Mouse (Mus musculus) lung, postnatal 14 days (tissue): Measurements from ENCODE around the gene Gpx4.

Experiments used
- DNase-seq: peaks from one replicate; pipeline ENCODE4 v3.0.0; 2021

Gene Gpx4

DNA sequence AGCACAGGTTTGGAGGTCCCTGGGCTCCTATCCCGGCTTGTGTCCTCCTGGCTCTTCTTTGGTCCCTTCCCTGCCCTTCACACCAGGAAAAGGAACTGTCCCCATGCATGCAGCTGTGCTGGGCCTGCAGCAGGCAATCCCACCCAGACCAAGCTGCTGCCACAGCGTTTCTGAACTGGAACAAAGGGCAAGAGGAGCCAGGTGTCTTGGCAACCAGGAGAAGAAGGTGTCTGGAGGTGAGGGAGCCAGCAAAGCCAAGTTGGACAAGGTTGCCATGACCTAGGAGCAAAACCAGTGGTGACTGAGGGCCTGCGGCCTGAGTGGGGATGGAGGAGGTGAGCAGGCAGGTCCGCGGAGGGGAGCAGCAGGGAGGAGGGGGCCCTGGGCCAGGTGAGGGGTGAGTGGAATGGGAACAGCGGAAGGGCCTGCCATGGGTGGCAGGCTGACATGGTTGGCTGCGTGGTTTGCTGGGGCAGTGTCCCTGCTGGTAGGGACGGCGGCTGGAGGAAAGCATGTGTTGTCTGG, at the start of gene Gpx4:
Gpx4 (plus strand) TSS at position 126 of the 525 bp plus-strand sequence.
- DNase-seq: no peak

DNA sequence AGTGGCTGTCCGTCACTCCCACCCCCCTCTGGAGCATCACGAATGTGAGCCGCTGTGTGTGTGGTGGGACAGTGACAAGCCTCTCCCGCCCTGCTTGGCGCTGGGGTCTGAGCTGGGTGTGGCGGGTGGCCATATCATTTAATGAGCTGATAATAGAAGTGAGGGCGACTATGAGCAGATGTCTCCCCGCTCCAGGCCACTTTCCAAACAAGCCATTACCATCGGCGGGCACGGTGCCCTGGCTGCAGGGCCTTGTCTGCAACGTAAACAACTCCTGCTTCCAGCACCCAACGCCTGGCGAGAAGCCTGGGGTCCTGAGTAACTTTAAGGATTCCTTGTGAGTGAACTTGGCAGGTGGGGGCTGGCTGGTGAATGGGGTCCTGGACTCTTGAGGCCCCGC, 49.1 kb upstream of the Gpx4 start:
- no peak for DNase-seq

DNA sequence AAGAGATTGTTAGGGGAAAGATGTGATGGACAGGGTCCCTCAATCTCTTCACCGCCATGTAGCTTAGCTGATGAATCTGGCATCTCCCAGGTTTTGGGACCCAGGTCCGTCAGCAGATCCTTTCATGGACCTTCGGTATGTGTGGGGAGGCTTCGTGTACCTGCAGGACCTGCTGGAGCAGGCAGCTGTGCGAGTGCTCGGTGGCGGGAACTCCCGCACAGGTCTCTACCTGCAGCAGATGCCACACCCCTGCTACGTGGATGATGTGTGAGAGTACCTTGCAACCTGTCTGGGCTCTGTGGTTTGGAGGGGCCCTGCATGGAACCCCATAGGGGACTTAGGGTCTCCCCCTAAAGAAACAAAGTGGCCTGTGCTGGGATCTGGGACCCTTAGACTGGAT, 45.0 kb upstream of the Gpx4 start:
- DNase-seq: no peak

DNA sequence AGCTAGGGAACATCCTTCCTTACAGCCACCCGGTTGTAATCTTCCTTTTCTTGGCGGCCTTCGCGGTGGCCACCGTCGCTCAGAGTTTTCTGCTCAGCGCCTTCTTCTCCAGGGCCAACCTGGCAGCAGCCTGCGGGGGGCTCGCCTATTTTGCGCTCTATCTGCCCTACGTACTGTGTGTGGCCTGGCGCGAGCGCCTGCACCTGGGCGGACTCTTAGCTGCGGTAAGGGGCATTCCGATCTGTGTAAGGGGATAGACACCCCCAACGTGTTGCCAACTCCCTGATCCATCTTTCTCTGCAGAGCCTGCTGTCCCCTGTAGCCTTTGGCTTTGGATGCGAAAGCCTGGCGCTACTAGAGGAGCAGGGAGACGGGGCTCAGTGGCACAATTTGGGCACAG, 44.1 kb upstream of the Gpx4 start:
- DNase-seq: no peak

DNA sequence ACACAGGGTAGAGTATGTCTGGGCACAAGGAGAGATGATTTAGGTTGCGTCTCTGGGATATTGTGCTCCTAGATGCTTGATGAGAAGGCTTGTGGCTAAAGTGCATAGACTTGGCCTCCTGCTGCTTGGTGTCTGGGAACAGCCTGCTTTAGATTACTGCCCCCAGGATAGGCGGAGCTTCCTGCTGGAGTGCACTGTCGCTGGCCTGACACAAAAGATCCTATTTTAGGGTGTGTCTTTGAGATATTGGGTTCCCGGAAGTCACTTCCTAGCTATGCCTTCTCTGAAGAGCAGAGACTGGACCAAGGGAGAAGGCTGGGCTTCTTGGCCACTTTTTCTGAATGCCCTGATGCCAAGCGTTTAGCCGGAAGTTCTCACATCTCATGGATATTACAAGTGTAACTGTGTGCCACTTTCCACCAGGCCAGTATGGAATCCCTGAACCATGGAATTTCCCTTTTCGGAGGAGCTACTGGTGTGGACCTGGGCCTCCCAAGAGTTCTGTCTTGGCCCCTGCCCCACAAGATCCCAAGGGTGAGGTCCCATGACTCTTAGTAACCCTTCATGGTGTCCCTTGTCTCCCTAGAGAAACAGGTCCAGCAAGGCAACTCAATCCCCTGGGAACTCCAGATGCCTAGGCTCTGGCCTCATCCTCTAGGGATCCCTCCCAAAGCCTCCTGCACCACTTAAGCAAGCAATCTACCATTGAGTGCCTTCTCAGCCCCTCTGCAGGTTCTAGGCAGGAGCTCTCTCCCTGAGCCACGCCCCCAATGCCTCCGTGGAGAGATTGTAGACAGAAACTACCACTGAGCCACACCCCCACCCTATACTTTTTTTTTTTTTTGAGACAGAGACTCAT, 43.4 kb upstream of the Gpx4 start:
- DNase-seq: no peak

DNA sequence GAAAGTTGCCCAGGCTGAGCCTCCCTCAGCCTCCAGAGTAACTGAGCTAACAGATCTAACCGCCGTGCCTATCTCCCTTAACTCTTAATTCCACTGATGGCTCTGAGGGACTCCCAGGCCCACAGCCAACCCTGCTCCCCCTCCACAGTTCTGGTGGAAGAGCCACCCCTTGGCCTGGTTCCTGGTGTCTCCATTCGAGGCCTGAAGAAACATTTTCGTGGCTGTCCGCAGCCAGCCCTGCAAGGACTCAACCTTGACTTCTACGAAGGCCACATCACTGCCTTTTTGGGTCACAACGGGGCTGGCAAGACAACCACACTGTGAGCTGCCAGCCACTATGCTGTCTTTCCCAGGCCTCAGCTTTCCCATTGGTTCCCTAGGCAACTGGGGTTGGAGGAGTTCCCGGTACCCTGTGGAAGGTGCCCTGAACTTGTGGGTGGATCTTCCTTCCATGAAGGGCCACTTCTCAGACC, 42.7 kb upstream of the Gpx4 start:
- no peak for DNase-seq

DNA sequence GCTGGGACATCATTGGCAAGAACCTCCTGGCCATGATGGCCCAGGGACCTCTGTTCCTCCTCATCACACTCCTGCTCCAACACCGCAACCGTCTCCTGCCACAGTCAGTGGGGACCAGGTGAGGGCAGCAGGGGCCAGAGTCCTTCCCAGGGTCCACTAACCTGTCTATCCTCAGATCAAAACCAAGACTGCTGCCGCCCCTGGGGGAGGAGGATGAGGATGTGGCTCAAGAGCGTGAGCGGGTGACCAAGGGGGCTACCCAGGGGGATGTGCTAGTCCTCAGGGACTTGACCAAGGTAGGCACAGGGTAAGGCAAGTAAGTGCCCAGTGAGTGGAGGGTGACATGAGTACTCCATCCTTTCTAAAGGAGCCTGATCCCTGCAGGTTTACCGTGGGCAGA, 35.2 kb upstream of the Gpx4 start:
- DNase-seq: no peak

DNA sequence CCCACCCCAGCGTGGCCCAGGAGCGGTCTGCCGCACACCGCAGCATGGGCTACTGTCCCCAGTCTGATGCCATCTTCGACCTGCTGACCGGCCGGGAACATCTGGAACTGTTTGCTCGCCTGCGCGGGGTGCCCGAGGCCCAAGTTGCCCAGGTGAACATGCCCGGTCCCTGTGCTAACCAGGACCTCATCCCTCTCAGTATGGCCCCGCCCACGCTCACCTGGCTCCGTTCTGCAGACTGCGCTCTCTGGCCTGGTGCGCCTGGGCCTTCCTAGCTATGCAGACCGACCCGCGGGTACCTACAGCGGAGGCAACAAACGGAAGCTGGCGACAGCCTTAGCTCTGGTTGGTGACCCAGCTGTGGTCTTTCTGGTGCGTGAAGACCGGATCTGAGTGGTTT, 33.4 kb upstream of the Gpx4 start:
- DNase-seq: no peak

DNA sequence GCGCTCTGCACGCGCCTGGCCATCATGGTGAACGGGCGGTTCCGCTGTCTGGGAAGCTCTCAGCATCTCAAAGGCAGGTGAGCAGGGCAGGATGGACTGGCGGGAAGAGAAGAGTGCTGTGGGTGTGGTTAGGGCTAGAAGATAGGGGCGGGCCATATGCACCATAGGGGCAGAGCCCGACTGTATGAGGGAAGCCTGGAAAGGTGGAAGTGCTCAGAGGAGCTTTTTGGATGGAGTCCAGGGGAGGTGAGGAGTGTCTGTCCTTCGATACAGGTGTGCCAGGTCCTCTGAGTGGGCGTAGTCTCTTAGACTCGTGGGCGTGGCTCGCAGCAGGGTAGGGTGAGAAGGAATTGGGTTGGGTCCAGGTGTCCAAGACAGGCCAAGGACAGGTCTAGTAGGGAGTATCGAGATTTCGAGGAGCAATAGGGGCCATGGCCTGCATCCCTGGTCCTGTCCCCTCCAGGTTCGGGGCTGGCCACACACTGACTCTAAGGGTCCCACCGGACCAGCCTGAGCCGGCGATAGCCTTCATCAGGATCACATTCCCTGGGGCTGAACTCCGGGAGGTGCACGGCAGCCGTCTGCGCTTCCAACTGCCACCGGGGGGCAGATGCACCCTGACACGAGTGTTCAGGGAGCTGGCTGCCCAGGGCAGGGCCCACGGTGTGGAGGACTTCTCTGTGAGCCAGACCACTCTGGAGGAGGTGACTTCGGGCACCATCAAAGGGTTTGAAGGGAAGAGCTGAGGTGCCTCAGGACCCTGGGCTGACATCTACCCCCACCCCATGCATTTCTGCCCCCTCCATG, 32.3 kb upstream of the Gpx4 start:
- peak; percentile 61 for DNase-seq

DNA sequence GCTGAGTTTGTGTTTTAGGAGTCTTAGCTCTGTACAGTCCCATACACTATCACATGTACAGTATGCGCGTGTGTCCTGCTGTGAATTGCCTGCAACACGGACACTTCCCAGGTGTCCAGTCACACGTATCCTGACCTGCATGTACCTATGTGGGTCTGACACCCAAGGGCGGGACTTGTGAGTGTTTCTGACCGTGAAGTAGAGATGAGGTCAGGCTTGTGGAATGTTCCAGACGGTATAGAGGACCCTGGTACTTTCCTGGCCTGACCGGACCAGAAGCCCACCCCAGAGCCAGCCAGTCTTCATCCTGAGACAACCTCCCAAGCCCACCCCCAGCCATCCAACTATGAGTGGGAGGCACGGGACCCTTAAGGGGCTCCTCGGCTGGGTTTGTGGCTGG, 31.4 kb upstream of the Gpx4 start:
- DNase-seq: no peak

DNA sequence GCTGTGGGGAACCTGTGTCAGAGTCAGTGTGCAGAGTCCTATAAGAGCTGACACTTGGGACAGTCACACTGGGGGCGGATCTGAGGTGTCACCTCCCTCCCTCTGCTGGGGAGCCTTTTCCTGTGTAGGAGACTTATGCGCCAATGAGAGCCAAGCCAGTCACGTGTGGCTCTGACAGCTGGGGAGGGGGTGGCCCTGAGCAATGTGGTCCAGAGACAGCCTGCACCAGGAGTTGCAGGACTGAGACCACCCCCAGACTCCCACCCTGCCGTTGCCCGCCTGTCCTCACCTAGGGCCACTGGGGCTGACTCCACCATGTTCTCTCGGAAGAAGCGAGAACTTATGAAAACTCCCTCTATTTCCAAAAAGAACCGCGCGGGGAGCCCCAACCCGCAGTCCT, 30.5 kb upstream of the Gpx4 start, which contains the start of gene Arhgap45:
Arhgap45 (plus strand) TSS at position 143 of the 400 bp plus-strand sequence.
- peak; percentile 59 for DNase-seq

DNA sequence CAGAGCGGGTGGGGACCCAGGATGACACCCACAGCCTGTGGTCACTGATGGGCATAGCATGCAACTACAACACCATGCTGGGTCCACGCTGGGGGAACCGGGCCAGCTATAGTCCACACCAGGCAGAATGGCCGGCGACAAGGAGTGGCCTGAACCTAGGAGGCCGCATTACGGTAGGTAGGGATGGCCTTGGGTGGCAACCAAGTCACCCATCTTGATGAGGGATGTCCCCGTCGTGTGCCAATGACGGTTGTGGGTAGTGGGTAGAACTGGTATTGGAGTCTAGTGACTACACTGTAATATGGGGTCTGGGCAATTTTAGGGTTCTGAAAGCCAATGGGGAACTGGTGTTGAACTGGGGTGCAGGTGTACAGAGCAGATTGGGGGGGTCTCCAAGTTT, 30.0 kb upstream of the Gpx4 start:
- DNase-seq: no peak

DNA sequence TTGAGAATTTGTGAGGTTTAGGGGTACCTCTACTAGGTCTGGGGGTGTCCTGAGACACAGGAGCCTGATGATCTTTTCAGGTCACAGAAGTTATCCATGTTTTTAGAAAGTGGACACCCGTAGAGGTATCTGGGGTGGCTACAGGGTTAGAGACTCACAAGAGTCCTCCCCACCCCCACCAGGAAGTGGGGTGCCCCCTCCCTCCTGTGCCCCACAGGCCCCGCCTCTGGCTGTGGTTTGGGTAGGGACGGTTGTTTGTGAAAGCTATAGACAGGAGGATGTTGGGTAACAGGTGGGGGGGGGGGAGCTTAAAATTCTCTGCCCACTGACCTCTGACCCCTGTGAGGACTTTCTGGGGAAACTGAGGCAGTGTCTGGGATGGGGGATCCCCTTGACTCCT, 29.6 kb upstream of the Gpx4 start:
- peak; percentile 68 for DNase-seq

DNA sequence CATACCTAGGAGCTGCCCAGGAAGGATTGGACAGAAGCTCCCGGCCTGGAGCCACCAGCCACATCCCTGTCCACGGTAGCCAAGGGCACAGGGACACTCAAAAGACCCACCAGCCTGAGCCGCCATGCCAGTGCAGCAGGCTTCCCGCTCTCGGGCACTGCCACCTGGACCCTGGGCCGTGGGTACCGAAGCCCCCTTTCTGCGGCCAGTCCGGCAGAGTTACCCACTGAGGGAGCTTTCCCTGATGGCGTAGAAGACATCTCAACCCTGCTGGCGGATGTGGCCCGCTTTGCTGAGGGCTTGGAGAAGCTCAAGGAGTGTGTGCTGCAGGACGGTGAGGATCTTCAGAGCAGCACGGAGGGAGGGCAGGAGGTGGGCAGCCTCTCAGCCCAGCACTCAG, 29.2 kb upstream of the Gpx4 start:
- no peak for DNase-seq

DNA sequence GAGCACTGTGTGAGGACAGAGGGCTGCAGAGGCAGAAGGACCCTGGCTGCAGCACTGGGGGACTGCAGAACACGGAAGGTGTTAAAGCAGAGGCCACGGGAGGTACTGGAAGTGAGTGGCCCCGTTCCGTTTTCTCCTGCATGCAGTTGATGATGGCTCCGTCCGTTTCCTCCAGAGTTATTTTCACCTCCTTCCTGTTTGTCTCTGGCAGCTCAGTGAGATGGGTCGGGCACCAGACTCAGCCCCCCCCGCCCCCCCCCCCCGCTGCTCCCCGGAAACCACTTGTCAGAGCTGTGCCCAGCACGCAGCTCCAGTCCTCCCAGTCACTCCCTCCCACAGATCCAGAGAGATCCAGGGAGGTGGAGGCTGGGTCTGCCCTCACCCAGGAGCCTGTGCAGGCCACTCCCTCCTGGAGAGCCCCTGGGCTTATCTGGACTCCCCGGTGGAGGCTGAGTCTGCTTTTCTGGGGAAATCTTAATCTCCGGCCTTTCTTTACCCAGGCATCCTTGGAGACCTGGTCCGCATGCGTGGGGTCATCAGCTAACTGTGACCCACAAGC, 28.1 kb upstream of the Gpx4 start:
- DNase-seq: peak; percentile 56

DNA sequence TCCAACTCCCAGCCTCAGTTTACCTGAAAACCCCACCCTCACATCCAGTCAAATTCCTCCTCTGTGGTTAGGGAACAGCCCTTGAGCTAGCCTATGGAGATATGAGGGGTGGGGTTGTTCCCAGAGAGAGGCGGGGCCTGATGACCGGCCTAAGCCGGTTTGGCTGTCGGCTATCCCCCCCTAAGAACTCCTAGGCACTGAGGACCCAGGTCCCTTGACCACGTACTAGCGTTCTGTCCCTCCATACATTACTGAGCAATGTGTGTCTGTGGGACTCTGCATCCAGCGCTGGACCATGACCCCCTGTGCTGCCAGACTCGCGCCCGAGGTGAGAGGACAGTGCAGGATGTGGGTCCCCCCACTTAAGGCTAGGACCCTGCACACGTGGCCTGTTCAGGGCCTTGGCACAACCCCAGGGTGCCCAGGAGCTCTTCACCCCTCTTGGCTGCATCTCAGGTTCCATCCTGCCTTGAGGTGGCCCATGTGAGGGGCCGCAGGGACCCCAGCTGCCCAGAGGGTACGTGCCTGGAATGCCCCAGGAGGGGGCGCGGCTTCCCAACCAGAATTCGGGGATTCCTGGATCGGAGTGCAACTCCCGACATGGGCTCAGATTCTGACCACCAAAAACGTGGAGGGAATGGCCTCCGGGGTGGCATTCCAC, 27.4 kb upstream of the Gpx4 start:
- DNase-seq: no peak

DNA sequence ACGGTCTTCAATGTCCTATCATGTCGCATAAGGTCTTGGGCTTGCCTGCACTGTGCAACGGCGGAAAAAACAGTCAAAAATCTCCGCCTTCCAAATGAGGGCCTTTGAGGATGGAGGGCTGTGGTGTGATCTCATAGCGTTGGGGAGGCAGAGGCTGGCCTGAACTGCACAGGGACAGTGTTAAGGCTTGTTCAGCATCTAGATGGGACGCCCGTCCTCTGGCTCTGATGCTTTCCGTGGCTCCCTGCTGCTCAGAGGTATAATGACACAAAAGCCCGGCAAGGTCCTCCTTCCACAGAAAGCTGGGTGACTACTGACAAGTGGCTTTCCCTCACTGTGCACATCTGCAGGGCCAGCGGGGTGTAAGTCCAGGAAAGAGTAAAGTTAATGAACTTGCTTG, 26.8 kb upstream of the Gpx4 start:
- no peak for DNase-seq

DNA sequence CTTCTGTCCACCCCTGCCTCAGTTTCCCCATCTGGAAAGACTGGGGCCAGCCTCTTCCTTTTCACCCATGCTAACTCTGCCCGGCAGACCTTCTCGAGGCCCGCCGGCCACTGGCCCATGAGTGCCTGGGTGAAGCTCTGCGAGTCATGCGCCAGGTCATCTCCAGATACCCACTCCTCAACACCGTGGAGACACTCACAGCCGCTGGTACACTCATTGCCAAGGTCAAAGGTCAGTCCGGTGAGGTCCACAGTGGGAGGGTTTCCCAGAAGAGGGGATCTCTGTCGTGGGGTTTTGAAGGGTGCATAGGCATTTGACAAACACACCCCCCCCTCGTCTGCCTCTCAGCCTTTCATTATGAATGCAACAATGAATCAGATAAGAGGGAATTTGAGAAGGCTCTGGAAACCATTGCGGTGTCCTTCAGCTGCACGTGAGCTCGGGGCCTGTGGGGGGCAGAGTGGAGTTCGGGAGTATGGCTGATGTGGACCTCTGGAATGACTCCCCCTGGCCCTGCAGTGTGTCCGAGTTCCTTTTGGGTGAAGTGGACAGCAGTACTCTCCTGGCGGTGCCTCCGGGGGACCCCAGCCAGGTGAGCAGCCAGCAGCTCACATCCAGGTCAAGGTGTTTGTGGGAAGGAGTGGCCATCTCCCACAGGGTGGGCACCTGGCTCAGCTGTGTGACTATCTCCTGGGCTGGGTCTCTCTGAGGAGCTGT, 26.2 kb upstream of the Gpx4 start:
- DNase-seq: no peak

DNA sequence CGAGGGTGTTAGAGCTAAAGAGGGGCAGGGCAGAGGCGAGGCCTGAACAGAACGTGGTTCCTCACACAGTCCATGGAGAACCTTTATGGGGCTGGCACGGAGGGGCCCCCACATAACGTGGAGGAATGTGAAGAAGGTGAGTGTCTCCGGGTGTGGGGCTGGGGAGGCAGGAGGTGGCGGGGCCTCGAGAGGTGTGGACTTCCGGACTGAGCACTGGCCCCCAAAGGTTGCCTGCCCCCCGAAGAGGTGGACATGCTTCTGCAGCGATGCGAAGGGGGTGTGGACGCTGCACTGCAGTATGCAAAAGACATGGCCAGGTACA, 25.7 kb upstream of the Gpx4 start:
- no peak for DNase-seq

DNA sequence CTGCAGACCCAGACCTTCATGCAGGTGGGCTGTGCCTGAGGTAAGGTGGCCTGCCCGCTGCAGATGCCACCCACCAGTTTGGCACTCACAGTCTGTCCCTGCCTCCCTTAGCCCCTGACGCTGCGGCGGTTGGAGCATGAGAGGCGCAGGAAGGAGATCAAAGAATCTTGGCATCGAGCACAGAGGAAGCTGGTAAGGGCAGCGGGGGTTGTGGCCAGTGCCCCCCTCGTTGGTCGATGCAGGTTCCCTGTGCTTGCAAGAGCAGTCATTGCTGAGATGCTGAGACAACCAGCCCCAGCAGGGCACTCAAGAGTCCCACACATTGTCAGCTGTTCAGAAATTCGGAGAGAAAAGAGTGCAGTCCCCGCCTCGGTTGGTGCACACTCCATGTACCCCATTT, 24.8 kb upstream of the Gpx4 start:
- DNase-seq: no peak

DNA sequence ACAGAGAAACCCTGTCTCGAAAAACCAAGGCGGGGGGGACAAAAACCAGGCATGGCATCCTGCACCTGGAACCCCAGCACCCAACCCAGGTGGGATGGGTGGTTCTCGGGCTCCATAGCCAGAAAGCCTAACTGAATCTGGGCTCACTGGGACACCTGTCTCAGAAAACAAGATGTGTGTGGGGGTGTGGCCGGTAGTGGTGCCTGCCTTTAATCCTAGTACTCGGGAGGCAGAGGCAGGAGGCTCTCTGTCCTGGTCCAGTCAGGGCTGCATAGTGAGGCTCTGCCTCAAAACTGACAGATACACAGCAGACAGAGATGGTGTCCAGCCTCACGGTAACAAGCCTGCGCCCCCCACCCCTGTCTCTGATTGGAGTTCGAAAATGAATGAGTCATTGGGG, 24.2 kb upstream of the Gpx4 start:
- DNase-seq: no peak

DNA sequence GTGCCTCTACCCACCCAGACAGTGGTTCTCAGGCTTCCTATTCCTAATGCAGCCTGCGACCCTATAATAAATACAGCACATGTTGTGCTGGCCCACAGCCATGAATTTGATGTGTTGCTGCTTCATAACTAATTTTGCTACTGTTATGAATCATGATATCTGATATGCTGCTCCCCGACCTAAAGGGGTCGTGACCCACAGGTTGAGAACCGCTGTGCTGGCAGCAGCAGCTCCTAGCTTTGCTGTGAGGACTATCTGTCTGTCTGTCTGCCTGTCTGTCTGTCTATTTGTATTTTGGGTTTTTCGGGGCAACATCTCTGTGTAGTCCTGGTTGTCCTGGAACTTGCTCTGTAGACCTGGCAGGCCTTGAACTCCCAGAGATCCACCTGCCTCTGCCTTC, 23.2 kb upstream of the Gpx4 start:
- no peak for DNase-seq
